Mouse (Mus musculus) spleen, adult 2 months (tissue): Measurements from ENCODE around the gene Engase. TPM values are rescaled to one million over a fixed set of nuclear protein-coding genes. Genes with fewer than 3 reads are reported as not detected.

Source experiments
- DNase-seq, 2 experiments: peaks; one replicate each; pipeline versions ENCODE4 v3.0.0 to v3.0.0-alpha.2; 2012 to 2021; ENCODE audit warnings: low spot score in 2 of 2, low read depth in 1 of 2
- H3K27ac ChIP-seq: fragments of 200-500 bp; 2 replicates; pipeline ENCODE4 v1.5.1; 2012; ENCODE audit warnings: low read length, inconsistent platforms; ENCODE audit not compliant: insufficient read depth
- H3K27me3 ChIP-seq: fragments of 200-500 bp; 2 replicates; pipeline ENCODE4 v1.6.1; 2012; ENCODE audit warnings: mild to moderate bottlenecking, moderate library complexity, low read length, inconsistent platforms; ENCODE audit not compliant: control insufficient read depth, insufficient read depth
- H3K36me3 ChIP-seq: fragments of 200-500 bp; 2 replicates; pipeline ENCODE4 v1.6.1; 2012; ENCODE audit warnings: mild to moderate bottlenecking, low read length, inconsistent platforms; ENCODE audit not compliant: control insufficient read depth, insufficient read depth
- H3K4me1 ChIP-seq: fragments of 200-500 bp; 2 replicates; pipeline ENCODE4 v1.6.1; 2011; ENCODE audit warnings: inconsistent platforms; ENCODE audit not compliant: control insufficient read depth, insufficient read depth, insufficient read length
- H3K4me3 ChIP-seq: fragments of 200-500 bp; 2 replicates; pipeline ENCODE4 v1.5.1; 2011; ENCODE audit warnings: mild to moderate bottlenecking, inconsistent platforms; ENCODE audit not compliant: insufficient read depth, insufficient read length; ENCODE audit errors: extremely low read depth
- CTCF ChIP-seq: fragments of 200-500 bp; IDR thresholded peaks from 2 replicates; pipeline ENCODE4 v1.5.1; 2011; ENCODE audit warnings: mild to moderate bottlenecking, inconsistent platforms; ENCODE audit not compliant: insufficient read depth, insufficient read length, insufficient replicate concordance; ENCODE audit errors: extremely low read depth
- POLR2A ChIP-seq: fragments of 200-500 bp; IDR thresholded peaks from 2 replicates; pipeline ENCODE4 v1.6.1; 2011; ENCODE audit warnings: low read depth, low read length, inconsistent platforms
- WGBS: fragments of 180-500 bp; shearing (Covaris S2); methylation state at CpG from one replicate; pipeline ENCODE4 v1.1.7; 2018; 5-methylcytosine and 5-hydroxymethylcytosine counted together
- polyA plus RNA-seq: library from polyadenylated mRNA; depleted of rRNA; stranded (reverse); fragments of >200 nt; gene quantifications from 2 replicates; pipeline ENCODE4 v1.2.3, GENCODE M21; 2012; rRNA removed

The Engase gene
- polyA plus RNA-seq: 13.8 and 19.1 TPM in 2 replicates

DNA sequence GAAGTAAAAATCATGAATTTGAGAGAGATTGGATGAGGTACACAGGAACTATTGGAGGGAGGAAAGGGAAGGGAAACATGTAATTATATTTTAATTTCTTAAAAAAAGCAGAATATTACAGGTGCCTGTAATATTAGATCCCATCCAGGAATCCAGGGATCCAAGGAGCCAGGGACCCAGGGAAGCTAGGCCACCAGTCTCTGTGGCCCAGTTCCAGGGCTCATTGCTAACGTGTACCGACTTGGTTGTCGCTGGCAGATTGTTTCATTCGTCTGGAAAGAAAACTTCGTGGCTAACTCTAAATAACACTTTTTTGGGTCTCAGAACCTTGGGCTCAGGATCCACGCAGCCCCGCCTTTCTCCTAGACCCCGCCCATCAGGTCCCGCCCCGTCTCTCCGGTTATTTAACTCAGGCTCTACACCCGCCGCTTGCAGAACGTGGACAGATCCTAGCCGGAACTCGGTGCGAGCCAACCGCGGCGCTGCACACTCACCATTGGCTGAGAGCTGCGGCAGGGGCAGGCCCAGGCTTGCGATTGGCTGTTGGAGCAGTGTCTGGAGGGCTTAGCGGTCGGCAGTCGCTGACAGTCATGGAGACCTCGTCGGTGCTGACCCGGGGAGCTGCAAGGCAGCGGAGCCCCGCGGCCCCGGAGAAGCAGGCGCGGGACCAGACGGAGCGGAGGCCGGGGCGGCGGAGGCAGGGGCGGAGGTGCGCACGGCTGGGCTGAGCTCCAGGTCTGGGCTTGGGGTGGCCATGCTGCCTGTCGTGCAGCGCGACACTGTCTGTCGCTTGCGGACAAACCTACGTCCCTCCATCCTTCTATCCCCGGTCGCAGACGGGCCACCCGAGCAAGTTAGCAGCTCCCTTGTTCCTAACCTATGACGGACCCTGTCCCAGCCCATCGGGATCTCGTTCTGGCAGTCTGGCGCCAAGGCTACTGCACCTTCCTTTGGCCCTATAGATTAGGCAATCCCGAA is at the start of gene Engase:
Engase (plus strand) TSS at position 434 of the 978 bp plus-strand sequence.
- H3K4me1 ChIP-seq: no peaks in the 10 kb centered on the region
- TF ChIP-seq CTCF: no peak
- TF ChIP-seq POLR2A: peak; percentile 81
- 0 out of 2 replicates have a peak within 1 kb of the TSS, but pooled peaks have one; percentile 28 for H3K27ac ChIP-seq
- peaks cover 2% of the 10 kb centered on the region; the same call in 1 of the 2 replicates for H3K36me3 ChIP-seq
- WGBS: 1% methylated on average over 57 of the region's 57 CpGs
- DNase-seq: peak; percentile 77 to 94
- H3K27me3 ChIP-seq: no peaks in the 10 kb centered on the region
- H3K4me3 ChIP-seq: peak within 1 kb of the TSS; percentile 83

- TF ChIP-seq POLR2A (no peak), CTCF (no peak)
- H3K4me1 ChIP-seq: no peaks in the 10 kb centered on the region; the same call in 1 of the 2 replicates
- no peak overlapping the region for H3K4me3 ChIP-seq
- no peaks in the 10 kb centered on the region for H3K36me3 ChIP-seq
- 42% methylated on average over 3 of the region's 3 CpGs for WGBS
- H3K27me3 ChIP-seq: no peaks in the 10 kb centered on the region
- no peak overlapping the region for H3K27ac ChIP-seq
- DNase-seq: no peak
Observed at GRCm38 (mm10) chr11:118427266-118427779, 49.3 kb upstream of the Engase start.

DNA sequence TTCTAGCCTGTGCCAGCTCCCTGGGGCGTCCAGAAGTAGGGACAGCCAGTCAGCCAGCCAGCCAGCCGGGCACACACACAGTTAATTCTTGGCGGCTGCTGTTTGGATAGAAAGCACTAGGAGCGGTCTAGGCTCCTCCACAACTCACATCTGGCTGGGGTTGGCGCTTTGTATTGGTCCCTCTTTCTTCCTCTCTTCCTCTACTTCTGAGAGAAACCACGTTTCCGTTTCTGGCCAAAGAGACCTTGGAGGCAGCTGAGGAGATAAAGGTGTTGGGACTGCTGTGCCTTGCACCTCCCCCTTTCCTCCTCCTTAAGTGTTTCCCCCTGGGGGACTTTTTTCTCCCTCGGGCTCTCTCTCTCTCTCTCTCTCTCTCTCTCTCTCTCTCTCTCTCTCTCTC is 48.6 kb upstream of the Engase start, which contains the start of gene C1qtnf1:
C1qtnf1 (plus strand) TSS at position 218 of the 400 bp plus-strand sequence.
- DNase-seq: no peak
- peak within 1 kb of the TSS; percentile 40 for H3K27ac ChIP-seq
- no peaks in the 10 kb centered on the region; the same call in 1 of the 2 replicates for H3K4me1 ChIP-seq
- H3K4me3 ChIP-seq: peak within 1 kb of the TSS; percentile 19; the same call in 1 of the 2 replicates
- WGBS: 2% methylated on average over 8 of the region's 8 CpGs
- no peaks in the 10 kb centered on the region for H3K27me3 ChIP-seq
- no peaks in the 10 kb centered on the region for H3K36me3 ChIP-seq
- no peak for TF ChIP-seq CTCF
- no peak for TF ChIP-seq POLR2A

GRCm38 (mm10) chr11:118428460-118428868 is 48.2 kb upstream of the Engase start:
- H3K36me3 ChIP-seq: no peaks in the 10 kb centered on the region
- no peaks in the 10 kb centered on the region; the same call in 1 of the 2 replicates for H3K4me1 ChIP-seq
- H3K27me3 ChIP-seq: no peaks in the 10 kb centered on the region
- peak overlapping the region; percentile 37 for H3K27ac ChIP-seq
- H3K4me3 ChIP-seq: peak overlapping the region; percentile 19; the same call in 1 of the 2 replicates
- no peak for DNase-seq
- WGBS: 9% methylated on average over 11 of the region's 11 CpGs
- no peak for TF ChIP-seq POLR2A

- Histone ChIP-seq H3K27me3 (no peaks in the 10 kb centered on the region), H3K27ac (peak overlapping the region; percentile 40), H3K4me1 (no peaks in the 10 kb centered on the region; the same call in 1 of the 2 replicates), H3K4me3 (peak overlapping the region; percentile 2; the same call in 1 of the 2 replicates), H3K36me3 (no peaks in the 10 kb centered on the region)
- TF ChIP-seq POLR2A (no peak), CTCF (no peak)
- DNase-seq: no peak
- WGBS: 73% methylated on average over 8 of the region's 8 CpGs
Observed at GRCm38 (mm10) chr11:118428944-118429709, 47.5 kb upstream of the Engase start.

DNA sequence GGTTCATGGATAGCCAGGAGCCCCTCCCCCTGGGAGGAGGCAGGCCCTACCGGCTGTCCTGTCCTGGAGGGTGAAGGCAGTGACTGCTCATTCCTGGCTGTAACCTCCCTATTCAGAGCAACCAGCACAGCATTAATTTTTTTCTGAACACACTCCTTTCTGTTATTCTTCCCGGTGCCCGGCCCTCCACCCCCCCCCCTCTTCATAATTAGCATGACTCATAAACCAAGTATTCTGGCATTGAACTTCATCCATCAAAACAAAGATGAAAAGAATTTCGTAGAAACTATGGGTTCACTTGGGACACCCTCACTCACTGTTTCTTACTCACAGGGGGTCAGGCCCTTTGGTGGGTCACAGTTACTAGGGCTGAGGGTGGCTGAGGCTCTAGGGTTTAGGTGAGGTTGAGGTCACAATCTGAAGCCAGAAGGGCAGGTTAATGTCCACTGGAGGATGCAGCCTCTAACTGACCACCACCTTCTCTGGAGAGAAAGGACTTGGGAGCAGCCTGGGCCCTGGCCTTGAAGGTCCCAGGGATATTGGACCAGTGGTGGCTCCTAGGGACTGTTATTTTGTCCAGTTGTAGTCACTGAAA is 46.2 kb upstream of the Engase start:
- Histone ChIP-seq H3K4me3 (no peak overlapping the region), H3K4me1 (no peaks in the 10 kb centered on the region; the same call in 1 of the 2 replicates), H3K36me3 (no peaks in the 10 kb centered on the region), H3K27me3 (no peaks in the 10 kb centered on the region), H3K27ac (peak overlapping the region; percentile 42; the same call in 1 of the 2 replicates)
- 72% methylated on average over 4 of the region's 4 CpGs for WGBS
- no peak for DNase-seq
- TF ChIP-seq POLR2A (no peak), CTCF (no peak)
